Mouse (Mus musculus): Measurements from ENCODE around the gene Rspo3. TPM values are rescaled to one million over a fixed set of nuclear protein-coding genes. Genes with fewer than 3 reads are reported as not detected.

The Rspo3 gene
- 10 to 100 TPM; 13.2 to 14.3 TPM for total RNA-seq (2021)

DNA sequence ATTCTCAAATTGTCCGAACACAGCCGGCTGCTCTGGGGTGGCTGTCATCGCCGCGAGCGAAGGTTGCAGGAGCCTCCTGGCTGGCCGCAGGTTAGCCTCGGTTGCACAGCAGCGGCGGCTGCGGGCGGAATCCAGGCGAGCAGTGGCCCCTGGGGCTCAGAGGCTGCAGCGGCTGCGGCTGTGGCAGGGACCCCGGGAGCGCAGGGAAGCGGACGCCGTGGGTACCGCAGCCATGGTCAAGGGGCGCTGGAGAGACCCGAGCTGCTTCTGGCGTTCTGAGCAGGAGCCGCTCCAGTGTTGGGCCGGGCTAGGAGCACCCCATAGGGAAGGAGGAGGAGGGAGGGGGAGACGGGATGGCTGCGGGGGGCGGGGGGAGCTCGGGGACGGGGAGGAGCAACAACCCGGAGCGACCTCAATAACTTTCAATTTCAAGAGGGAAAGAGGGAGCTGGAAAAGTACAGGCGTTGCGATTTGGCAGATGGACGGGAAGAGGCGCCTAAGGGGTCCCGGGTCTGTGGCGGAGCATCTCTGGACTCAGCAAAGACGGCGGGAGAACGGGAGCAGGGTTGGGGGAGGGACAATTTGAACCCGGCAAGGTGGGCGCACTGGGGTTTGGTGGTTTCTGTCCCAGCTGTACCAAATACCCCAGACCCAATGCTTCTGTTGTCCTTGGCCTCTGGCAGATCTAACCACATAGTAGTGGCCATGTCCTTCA is at the start of gene Rspo3:
TSS of gene Rspo3 (minus strand) at position 322 of the 715 bp plus-strand sequence.
- DNase-seq (ENCODE audit: low spot score in 2 of 2): peak; percentile 54 to 72
- intact Hi-C loops (cut with DNase I): loop anchor here (2.0 to 10.0 kb wide), 4 partner anchors 171 to 1049 kb away; partner anchors contain the start of gene Rnf146

DNA sequence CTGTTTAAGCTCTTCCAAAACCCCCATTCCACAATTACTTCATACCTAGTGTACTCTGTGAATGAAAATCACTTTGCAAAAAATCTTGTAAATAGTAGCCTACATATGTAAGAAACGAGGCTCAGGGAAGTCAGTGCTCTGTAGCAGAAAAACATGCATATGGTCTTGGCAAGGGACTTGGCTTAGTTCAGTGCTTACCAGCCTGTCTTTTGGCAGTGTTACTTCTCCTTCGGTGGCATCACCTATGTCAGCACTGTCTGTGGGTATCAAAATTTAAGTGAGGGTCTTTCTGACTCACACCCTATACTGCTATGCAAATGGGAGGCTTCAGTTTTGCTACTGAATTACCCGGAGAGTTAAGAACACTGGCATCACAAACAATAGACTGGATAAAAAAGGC is 46.3 kb upstream of the Rspo3 start:
- no peak for DNase-seq (ENCODE audit: low spot score in 2 of 2)
- intact Hi-C loops (cut with DNase I): no loop called here

DNA sequence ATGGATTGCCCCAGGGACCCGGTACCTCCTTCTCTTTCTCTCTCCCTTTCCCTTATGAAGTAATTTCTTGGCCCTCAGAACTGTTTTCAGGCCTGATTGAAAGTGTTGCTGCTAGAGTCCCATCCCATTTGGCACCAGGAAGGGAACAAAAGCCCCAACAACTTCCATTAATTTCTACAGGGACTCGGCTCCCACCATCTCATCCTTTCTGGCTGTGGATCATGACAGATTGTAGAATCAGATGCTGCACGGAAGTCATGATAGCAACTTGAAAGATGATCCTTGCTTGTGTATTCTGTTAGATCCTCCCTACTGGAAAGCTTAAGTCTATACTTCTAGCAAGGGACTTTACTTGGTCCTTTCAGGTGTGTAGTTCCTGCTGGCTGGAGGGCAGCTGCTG is 45.8 kb upstream of the Rspo3 start:
- DNase-seq (ENCODE audit: low spot score in 2 of 2): no peak
- intact Hi-C loops (cut with DNase I): no loop called here

DNA sequence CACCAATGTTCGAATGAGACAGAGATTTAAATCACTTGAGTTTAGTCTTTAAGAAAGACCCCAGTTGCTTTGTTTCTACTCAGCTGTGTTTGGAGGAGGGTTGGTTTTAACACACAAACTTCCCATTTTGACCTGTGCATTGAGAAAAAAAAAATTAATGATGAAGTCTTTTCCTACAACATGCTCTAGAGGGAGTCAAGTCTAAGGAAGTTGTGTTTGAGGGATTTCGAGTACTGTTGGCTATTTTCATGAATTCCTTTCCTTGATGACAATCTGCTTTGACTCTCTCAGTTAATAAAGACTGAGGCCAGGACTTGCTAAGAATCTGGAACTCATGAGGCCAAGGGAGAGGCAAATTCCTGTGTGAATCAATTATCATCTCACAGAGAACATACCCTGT is 20.3 kb upstream of the Rspo3 start:
- intact Hi-C loops (cut with DNase I): no loop called here
- DNase-seq (ENCODE audit: low spot score in 2 of 2): no peak

DNA sequence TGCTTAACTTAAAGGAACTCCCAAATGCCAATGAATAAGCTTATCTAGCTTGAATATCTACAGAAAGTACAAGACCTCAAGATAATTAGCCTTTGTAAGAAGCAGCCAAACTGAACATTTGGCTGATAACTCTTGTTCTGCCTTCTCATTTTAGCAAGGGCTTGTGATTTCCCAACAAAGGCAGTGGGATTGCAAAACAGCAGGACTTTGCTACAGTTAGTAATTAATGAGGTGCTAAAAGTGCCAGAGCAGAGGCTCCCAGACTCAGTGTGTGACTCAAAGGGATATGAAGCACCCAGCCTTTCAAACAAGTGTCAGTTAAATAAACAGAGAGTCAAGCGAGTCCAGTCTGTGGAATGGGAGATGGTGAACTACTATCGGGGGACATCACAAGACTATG is 18.7 kb upstream of the Rspo3 start:
- no peak for DNase-seq (ENCODE audit: low spot score in 2 of 2)
- intact Hi-C loops (cut with DNase I): no loop called here

DNA sequence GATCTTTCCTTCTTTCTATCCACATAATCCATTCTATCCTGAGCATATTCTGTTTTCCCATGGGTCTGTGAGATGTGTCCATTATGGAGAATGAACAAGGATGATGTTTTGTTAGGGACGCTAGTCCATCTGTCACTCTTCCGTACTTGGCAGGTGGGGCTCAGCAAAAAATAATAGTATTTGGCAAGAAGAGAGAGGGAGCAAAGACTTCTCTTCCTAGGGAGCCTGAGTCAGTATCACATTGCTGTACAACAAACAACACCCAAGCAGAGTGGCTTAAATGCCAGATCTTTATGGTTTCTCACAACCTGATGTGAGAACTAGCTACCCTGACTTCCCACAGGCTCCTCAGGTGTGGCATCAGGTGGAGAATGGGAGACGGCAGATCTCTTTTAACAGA is 7.3 kb upstream of the Rspo3 start:
- intact Hi-C loops (cut with DNase I): no loop called here
- no peak for DNase-seq (ENCODE audit: low spot score in 2 of 2)

DNA sequence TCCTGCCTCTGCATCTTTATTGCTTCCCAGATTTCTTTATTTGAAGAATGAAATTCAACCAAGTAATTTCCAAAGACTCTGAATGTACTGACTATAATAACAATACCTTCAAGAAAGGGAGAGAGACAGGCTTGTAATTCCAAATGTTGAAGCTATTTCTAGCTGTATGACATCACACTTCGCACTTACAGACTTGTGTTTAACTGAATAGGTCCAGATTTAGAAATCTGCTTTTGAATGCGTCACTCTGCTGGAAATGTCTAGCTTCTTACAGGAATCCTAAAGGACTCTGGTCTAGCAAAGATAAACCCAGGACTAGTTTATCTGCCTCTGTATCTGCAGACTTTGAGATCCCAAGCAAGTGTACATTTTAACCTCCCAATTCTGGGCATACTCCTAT is 3.8 kb upstream of the Rspo3 start:
- intact Hi-C loops (cut with DNase I): loop anchor here (10.0 kb wide), 3 partner anchors 175 to 1045 kb away; partner anchors contain the start of gene Rnf146
- no peak for DNase-seq (ENCODE audit: low spot score in 2 of 2)

DNA sequence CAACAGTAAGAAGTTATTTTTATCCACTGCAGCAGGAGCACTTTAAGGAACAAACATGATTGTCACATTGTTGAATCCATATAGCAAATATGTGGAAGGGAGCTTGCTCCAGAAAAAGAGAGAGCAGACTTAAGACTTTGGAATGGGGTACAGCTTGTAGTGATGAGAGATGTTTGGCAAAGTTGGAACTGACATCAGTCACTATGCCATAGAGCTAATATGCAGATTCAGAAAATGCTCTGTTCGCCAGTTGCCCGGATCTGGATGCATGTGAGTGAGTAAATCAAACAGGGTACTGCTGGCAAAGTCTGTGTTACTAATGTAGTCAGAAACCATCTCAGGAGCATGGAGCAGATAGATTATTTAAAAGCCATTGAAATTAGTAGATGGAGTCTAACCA is 3.1 kb upstream of the Rspo3 start:
- intact Hi-C loops (cut with DNase I): loop anchor here (10.0 kb wide), 3 partner anchors 174 to 1046 kb away; partner anchors contain the start of gene Rnf146
- no peak for DNase-seq (ENCODE audit: low spot score in 2 of 2)

DNA sequence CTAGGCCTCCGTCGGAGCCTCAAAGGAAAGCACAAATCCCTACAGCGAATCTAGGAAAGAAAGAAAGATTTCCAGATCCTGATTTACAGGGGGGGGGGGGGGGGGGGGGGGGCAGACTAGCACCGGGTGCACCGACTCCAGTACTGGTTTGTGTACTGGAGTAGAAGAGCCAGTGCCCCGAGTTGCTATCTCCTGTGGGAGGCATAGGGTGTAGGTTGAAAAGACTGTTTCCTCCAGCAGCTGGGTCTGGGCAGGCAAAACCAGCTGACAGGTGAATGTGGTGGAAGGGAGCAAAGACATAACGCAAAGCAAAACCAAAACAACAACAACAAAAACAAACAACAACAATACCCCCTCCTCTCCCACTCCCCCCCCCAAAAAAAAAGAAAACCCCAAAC is 838 bp downstream of the Rspo3 start:
- intact Hi-C loops (cut with DNase I): loop anchor here (2.0 to 10.0 kb wide), 6 partner anchors 170 to 1050 kb away; partner anchors contain the start of gene Rnf146
- no peak for DNase-seq (ENCODE audit: low spot score in 2 of 2)

DNA sequence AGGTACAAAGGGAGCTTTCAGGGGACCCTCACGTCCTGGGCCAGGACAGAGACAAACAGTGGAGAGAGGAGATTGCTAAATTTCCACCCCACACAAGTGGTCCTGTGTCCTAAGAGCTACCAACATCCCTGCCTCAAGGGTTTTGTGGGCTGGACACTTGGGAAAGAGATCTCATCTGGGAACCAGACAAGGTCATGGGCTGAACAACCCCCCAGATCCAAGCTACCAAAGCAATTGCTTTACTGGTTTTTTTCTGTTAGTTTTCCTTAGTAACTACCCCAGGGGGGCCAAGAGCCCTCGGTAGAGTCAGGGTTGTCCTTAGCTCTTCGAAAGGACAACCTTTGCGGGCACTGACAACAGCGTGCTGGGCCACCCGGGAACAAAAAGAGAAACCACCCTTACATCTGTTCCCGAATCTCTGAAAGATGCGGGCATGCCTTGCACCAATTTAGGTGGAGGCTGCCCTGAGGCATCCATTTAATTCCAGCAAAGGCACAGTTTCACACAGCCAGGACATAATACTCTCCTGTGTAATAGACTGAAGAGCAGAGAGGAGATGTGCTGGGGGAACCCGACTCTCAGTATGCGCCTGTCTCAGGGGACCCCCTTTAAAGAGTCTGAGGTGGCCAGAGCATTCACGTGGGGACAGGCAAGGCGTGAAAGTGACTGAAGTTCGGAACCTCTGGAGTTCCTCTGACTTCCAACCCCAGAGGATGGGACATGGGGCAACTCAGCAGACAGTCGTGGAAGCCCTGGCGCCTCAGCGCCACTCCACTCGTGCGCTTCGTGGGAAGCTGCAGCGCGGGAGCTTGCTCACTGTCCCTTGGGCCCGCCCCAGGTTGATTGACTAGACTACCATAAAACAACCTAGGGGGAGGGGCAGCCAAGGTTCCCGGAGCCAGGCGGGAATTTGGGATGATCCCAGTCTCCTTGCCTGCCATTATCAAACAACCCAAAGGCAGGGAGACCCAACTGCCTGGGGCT is 1.5 kb downstream of the Rspo3 start:
- intact Hi-C loops (cut with DNase I): loop anchor here (2.0 to 10.0 kb wide), 6 partner anchors 169 to 1051 kb away; partner anchors contain the start of gene Rnf146
- DNase-seq (ENCODE audit: low spot score in 2 of 2): peak; percentile 23 to 62

DNA sequence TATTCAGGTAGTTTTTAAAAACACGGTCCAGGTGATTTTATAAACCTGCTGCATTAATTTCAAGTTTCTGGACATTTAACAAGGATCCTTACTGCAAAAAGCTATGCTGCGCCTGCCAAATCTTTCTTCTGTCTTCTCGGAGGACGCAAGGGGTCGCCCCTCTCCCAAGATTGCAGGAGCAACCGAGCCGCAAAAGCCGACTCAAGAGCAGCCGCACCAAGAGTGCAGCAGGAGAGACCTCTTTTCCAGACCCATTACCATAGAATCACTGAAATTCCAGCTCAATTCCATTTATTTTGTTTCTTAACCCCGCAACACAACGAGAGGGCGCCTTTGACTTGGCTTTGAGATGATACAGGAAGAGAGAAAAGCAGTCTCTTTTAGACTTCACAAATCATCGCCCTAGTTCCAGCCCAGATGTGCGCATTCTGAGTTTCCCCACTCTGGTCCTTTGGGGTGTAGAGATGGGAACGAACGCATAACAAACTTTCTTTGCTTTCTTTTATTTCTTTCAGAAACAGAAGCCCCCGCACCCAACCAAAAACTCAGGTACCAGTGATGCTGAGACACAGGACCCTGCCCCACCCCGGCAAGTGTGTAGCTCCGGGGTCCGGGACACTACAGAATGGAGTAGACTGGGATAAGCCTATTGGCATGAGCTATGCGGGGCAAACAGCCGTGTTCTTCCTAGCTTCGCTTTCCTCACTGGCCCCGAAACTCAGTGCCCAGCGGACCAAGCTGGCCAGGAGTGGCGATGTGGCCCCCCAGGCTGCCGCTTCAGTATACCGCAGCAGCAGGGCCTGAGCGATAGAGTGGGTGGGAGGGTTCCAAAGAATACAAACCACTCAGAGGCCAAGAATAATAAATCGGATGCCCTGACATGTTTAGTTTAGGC is 2.6 kb downstream of the Rspo3 start:
- DNase-seq (ENCODE audit: low spot score in 2 of 2): peak; percentile 80 to 86
- intact Hi-C loops (cut with DNase I): loop anchor here (5.0 to 10.0 kb wide), 5 partner anchors 168 to 1052 kb away; partner anchors contain the start of gene Rnf146

DNA sequence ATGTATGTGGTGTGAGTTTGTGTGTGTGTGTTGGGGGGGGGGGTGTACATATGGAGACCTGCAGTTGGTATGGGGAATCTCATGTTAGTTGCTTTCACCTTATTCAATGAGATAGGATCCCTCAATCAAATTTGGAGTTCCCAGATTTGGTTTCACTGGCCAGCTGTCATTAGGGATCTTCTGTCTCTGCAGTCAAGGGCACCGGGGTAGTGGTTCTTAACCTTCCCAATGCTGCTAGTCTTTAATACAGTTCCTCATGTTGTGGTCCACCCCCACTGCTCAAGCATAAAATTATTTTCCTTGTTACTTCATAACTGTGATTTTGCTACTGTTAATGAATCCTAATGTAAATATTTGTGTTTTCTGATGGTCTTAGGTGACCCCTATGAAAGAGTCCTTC is 22.1 kb downstream of the Rspo3 start:
- intact Hi-C loops (cut with DNase I): no loop called here
- DNase-seq (ENCODE audit: low spot score in 2 of 2): no peak

DNA sequence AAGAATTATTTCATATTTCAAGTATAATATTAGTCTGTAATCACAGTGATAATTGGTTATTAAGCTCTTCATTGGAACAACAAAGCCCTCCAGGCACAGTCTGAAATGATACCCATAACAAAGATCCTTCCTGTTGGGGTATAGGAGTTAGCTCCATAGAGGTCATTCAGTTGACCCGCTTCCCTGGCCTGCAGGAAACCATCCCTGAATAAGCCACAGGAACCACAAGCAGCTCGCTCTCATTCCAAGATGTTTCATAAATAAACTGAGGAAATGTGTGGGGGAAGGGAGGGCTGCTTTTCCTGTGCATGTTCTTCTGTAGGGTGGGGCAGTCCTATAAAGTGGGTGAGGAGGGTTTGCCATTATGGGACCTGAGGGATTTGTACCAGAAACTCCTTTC is 27.5 kb downstream of the Rspo3 start:
- no peak for DNase-seq (ENCODE audit: low spot score in 2 of 2)
- intact Hi-C loops (cut with DNase I): no loop called here

DNA sequence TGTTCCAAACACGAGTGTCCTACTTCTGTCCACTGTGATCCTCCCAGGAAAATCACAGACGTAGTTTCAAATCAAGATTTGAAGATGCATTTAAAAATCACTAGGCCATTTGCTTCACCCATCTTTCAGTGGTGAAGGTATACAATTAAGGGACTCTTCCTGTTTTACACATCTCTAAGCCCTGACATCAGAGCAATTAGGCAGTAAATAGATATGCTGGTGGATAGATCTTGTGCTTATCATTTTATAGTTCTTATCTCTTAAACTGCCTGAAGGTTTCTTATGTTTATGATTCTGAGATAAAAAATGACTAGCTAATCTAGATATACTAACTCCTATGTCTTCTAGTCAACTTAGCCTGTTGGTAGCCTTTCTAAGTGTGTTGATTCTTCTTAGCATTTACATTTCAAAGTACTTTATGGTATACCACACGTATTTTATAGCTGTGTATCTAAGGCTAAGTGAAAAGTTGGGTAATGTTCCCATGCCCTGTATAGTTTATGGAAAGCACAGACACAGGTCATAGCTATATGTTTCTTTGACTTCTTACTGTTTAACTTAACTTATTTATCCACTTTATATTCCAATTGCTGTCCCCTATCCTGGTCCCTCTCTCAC is 38.4 kb downstream of the Rspo3 start:
- intact Hi-C loops (cut with DNase I): no loop called here
- DNase-seq (ENCODE audit: low spot score in 2 of 2): no peak

DNA sequence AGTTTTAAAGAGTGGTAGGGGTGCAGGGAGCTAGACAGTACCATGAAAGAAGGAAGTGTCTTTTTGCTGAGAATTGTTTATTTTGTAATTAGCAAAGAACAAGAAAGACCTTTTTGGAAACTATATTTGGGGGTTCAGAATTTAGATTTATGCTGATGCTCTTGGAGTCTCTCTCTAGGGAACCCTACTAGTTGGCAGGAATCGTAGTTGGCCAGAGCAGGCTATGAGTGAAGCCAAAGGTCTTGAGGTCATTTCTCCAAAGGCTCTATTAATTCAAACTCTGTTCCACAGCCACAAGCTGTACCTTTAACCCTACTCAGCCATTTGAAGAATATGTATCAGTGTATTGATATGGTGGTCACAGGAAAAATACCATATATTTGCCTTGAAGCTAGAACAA is 41.7 kb downstream of the Rspo3 start:
- intact Hi-C loops (cut with DNase I): no loop called here
- DNase-seq (ENCODE audit: low spot score in 2 of 2): no peak

DNA sequence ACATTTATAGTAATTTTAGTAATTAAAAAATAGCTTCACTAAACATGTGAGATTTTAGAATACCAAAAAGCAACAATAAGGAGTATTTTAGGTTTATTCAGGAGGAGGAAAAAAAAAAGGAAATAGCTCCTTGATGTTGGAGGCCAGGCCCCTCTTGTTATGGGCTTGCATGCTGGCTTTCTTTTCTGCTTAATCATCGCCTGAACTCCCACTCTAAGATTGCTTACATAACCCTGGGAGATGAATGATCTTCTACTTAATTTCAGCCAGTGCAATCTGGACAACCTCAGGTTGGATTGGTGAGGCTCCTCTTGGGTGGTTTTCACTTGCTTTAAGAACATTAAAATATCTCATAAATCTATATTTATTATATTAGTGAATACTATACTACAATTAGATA is 54.7 kb downstream of the Rspo3 start:
- intact Hi-C loops (cut with DNase I): no loop called here
- no peak for DNase-seq (ENCODE audit: low spot score in 2 of 2)

DNA sequence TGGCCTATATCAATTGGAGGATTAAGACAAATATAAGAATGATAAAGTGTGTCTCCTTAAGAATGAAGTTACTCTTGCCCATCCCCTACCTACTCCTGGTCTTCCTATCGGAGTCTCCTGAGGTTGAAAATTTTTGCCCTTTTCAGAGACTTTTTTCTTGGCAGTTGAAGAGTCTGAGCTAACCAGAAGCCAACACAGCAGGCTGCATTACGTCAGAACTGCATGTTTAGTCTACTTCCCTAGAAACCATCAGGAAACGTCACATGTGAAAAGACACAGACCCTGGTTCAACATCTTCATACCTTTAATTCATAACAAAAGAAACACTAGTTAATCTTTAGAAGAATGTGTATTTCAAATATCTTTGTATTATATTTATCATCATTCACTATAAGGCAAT is 56.3 kb downstream of the Rspo3 start:
- intact Hi-C loops (cut with DNase I): no loop called here
- no peak for DNase-seq (ENCODE audit: low spot score in 2 of 2)

DNA sequence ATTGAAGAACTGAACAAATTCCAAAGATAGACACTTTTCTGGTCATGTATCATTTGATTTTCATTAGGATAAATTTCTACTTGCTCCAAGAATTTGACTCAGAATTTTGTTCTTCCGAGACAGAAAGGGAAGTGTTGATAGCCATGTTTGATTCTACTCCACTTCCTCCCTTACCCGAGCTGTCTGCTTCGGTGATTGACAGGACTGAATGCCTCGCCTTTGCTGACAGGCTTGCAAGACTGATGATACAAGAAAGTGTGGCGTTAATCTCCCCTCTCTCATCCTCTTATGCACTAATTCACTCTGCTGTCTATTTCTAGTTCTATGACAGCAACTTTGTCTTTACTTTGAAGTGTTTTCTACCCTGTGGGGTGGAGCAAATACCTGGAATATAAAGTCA is 65.2 kb downstream of the Rspo3 start:
- intact Hi-C loops (cut with DNase I): no loop called here
- DNase-seq (ENCODE audit: low spot score in 2 of 2): no peak

DNA sequence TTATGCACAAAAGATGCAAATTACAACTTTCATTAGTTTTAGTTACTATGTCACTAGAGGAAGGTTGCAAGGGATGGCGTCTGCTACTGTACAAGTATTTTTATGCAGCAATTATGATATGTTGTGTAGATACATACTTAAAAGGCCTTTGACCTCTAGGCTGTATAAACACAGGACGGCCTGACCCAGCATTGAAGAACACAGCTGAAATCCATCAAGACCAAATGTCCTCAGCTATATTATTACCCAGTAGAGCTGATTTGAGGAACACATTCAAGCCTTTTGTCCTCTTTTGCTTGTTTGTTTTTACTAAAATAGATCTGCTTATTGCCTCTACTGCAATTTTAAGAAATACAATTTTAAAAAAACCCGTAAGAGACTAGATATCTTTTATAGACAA is 75.6 kb downstream of the Rspo3 start:
- intact Hi-C loops (cut with DNase I): no loop called here
- no peak for DNase-seq (ENCODE audit: low spot score in 2 of 2)

Data from left cerebral cortex, postnatal 36 days (tissue).